Mouse (Mus musculus): Measurements from ENCODE around the gene P4ha2. TPM values are rescaled to one million over a fixed set of nuclear protein-coding genes. Genes with fewer than 3 reads are reported as not detected.
"Not testable (repeated sequence)": the region's sequence is repeated elsewhere in the genome, so short reads cannot be mapped to it uniquely, and the experiment has no call there.

The P4ha2 gene
- total and polyA plus RNA-seq, 3 experiments = 0.22 TPM; not detected in 2

DNA sequence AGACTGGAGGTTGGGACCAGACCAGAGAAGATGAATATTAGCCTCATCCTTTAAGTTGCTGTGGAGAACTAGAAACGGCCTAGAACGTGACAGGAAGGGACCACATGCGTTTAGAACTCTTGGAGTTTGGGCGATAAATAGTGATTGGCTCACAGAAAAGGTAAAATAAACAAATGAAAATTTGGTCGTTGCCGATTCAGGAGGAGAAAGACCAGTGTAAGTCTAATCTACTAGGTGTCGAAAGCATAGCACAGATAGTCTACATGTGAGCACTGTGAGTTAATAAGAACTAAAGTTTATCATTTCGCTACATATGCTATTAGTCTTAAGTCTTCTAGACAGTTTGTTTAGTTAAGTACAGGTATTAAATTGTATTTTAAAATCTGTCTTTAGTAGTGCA lies 30.1 kb downstream of the P4ha2 start:
- H3K9me3 ChIP-seq (replicated peaks) = no peaks in the 10 kb centered on the region
- H3K4me1 ChIP-seq (ENCODE audit: insufficient read depth, low read depth, low read length) = no peaks in the 10 kb centered on the region
- DNase-seq (ENCODE audit: low spot score) (no peak), ATAC-seq (ENCODE audit: extremely low read depth, insufficient number of reproducible peaks, low FRiP score, poor library complexity, severe bottlenecking) (no peak)
- H3K27me3 ChIP-seq (ENCODE audit: insufficient read depth, low read length) = peaks cover 4% of the 10 kb centered on the region
- no peaks in the 10 kb centered on the region for H3K36me3 ChIP-seq (replicated peaks)
- TF ChIP-seq TAL1 (conservative IDR thresholded peaks at IDR 0.05; ENCODE audit: low read depth, low read length) (no peak), GATA1 (IDR thresholded peaks at IDR 0.05; ENCODE audit: borderline replicate concordance, low read length) (no peak), CTCF (IDR thresholded peaks at IDR 0.05; ENCODE audit: low read depth, low read length) (no peak), POLR2AphosphoS5 (IDR thresholded peaks at IDR 0.05; ENCODE audit: insufficient replicate concordance, low read depth, low read length) (no peak), GATA2 (IDR thresholded peaks at IDR 0.05; ENCODE audit: borderline replicate concordance, low read depth, low read length) (no peak)
- H3K4me3 ChIP-seq (ENCODE audit: low read depth, low read length) = no peak overlapping the region

DNA sequence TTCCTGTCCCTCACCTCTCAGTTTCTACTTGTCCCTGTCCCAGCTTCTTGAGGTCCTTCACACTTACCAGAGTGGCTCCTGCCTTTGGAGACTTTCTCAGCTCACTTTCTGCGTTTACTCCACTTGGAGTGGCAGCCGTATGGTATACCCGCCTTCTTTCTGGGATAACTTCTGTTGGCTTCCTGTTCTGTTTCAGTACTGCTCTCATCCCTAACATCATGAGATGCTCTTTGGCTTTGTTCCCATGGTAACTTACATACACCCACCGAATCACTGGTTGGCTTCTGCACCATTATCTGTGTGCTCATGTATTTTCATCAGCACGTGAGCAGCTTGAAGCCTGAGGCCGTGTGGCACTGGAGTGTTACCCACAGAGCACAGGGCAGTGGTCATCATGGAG lies 30.8 kb downstream of the P4ha2 start:
- TF ChIP-seq TAL1 (conservative IDR thresholded peaks at IDR 0.05; ENCODE audit: low read depth, low read length) = no peak
- no peak for TF ChIP-seq CTCF (IDR thresholded peaks at IDR 0.05; ENCODE audit: low read depth, low read length)
- TF ChIP-seq POLR2AphosphoS5 (IDR thresholded peaks at IDR 0.05; ENCODE audit: insufficient replicate concordance, low read depth, low read length) = no peak
- TF ChIP-seq GATA2 (IDR thresholded peaks at IDR 0.05; ENCODE audit: borderline replicate concordance, low read depth, low read length) = no peak
- no peak for TF ChIP-seq GATA1 (IDR thresholded peaks at IDR 0.05; ENCODE audit: borderline replicate concordance, low read length)
- no peak for ATAC-seq (ENCODE audit: extremely low read depth, insufficient number of reproducible peaks, low FRiP score, poor library complexity, severe bottlenecking)
- no peak overlapping the region for H3K4me3 ChIP-seq (ENCODE audit: low read depth, low read length)
- DNase-seq (ENCODE audit: low spot score) = no peak
- H3K9me3 ChIP-seq (replicated peaks) = no peaks in the 10 kb centered on the region
- H3K27me3 ChIP-seq (ENCODE audit: insufficient read depth, low read length) = peaks cover 4% of the 10 kb centered on the region
- no peaks in the 10 kb centered on the region for H3K36me3 ChIP-seq (replicated peaks)
- no peaks in the 10 kb centered on the region for H3K4me1 ChIP-seq (ENCODE audit: insufficient read depth, low read depth, low read length)

DNA sequence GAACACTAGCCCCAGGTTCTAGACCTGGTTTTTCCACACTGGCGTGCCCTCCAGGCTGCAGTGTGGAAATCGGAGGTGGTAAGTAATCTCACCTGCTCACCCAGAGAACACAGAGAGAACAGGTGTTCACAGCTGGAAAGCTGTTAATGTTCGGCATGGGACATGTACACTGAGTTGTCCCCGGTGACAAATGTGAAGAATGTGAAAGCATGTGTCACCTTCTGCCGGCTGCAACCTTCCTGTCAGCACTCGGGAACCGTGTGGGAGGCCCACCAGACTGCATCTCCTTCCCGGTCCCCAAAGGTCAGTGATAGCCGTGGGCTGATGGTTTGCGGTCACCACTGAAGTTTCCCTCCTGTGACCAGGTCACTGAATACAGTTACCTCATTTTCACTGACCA lies 32.4 kb downstream of the P4ha2 start:
- Histone ChIP-seq H3K9me3 (replicated peaks) (no peaks in the 10 kb centered on the region), H3K4me1 (ENCODE audit: insufficient read depth, low read depth, low read length) (no peaks in the 10 kb centered on the region), H3K36me3 (replicated peaks) (no peaks in the 10 kb centered on the region), H3K4me3 (ENCODE audit: low read depth, low read length) (no peak overlapping the region), H3K27me3 (ENCODE audit: insufficient read depth, low read length) (peaks cover 4% of the 10 kb centered on the region)
- no peak for DNase-seq (ENCODE audit: low spot score)
- ATAC-seq (ENCODE audit: extremely low read depth, insufficient number of reproducible peaks, low FRiP score, poor library complexity, severe bottlenecking) = no peak
- TF ChIP-seq GATA2 (IDR thresholded peaks at IDR 0.05; ENCODE audit: borderline replicate concordance, low read depth, low read length) (no peak), POLR2AphosphoS5 (IDR thresholded peaks at IDR 0.05; ENCODE audit: insufficient replicate concordance, low read depth, low read length) (no peak), TAL1 (conservative IDR thresholded peaks at IDR 0.05; ENCODE audit: low read depth, low read length) (no peak)

DNA sequence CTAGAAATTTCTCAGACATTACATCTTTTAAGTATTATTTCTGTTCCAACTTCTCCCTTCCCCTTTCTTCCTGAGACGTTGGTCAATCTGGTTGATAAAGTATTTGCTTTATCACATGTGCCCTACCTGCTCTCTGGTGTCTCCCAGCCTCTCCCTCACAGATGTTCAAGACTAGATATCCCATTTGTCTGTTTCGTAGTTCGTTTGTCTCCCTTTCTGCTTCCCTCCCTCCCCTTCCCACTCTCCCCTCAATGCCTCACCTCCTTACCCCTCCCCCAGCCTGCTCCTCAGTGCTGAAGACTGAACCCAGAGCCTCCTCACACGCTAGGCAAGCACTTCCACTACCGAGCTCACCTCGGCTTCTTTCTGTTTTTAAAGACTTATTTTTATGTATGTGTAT lies 35.0 kb downstream of the P4ha2 start:
- H3K36me3 ChIP-seq (replicated peaks) = no peaks in the 10 kb centered on the region
- H3K4me3 ChIP-seq (ENCODE audit: low read depth, low read length) = no peak overlapping the region
- DNase-seq (ENCODE audit: low spot score) (no peak), ATAC-seq (ENCODE audit: extremely low read depth, insufficient number of reproducible peaks, low FRiP score, poor library complexity, severe bottlenecking) (no peak)
- H3K4me1 ChIP-seq (ENCODE audit: insufficient read depth, low read depth, low read length) = no peaks in the 10 kb centered on the region
- H3K9me3 ChIP-seq (replicated peaks) = no peaks in the 10 kb centered on the region
- no peak for TF ChIP-seq CTCF (IDR thresholded peaks at IDR 0.05; ENCODE audit: low read depth, low read length)
- peaks cover 3% of the 10 kb centered on the region for H3K27me3 ChIP-seq (ENCODE audit: insufficient read depth, low read length)

DNA sequence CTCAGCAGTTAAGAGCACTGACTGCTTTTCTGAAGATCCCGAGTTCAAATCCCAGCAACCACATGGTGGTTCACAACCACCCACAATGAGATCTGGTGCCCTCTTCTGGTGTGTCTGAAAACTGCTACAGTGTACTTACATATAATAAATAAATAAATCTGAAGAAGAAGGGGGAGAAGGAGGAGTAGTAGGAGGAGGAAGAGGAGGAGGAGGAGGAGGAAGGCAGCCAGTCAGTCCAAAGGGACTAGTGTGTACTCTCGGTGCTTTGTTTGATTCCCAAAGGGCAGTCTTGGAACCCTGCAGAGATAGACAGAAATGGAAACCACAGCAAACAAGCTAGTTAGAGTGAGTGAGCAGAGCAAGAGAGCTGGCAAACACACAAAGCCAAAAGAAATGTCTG lies 40.3 kb downstream of the P4ha2 start:
- not testable (repeated sequence) for H3K4me3 ChIP-seq (ENCODE audit: low read depth, low read length); H3K36me3 ChIP-seq (replicated peaks); ATAC-seq (ENCODE audit: extremely low read depth, insufficient number of reproducible peaks, low FRiP score, poor library complexity, severe bottlenecking); H3K27me3 ChIP-seq (ENCODE audit: insufficient read depth, low read length); H3K9me3 ChIP-seq (replicated peaks); H3K4me1 ChIP-seq (ENCODE audit: insufficient read depth, low read depth, low read length)
- DNase-seq (ENCODE audit: low spot score) = peak; percentile 80

DNA sequence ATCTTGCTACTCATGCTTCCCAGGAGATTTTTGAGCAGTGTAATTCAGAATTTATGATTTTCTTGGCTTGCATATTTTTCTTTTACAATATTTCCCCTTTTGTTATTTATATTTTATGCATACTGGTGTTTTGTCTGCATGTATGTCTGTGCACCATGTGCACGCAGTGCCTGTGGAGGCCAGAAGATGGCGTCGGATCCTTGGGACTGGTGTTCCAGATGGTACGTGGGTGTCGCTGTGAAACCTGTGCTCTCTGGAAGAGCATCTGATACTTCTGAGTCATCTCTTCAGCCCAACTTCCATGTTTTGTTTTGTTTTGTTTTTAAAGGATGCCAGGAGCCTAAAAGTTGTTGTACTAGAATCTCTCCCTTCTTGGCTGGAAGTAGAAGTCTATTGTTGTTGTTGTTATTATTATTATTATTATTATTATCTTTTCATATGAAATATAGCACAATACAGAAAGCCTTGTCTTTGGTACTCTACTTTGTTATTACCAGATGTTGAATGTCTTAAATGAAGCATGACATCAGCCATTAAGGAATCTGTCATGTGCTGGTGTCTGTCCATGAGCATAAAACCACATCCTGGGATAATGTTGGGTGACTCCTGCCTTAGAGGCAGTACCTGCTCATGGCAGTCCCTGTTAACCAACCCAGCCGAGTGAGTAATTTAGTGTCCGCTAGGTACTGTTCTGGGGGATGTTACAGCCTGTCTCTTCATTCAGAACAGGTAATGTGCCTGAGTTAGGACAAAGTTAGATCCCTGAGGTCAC lies 41.5 kb downstream of the P4ha2 start:
- no peaks in the 10 kb centered on the region for H3K4me1 ChIP-seq (ENCODE audit: insufficient read depth, low read depth, low read length)
- H3K9me3 ChIP-seq (replicated peaks) = no peaks in the 10 kb centered on the region
- TF ChIP-seq TAL1 (conservative IDR thresholded peaks at IDR 0.05; ENCODE audit: low read depth, low read length) (no peak), CTCF (IDR thresholded peaks at IDR 0.05; ENCODE audit: low read depth, low read length) (0 out of 2 replicates have a peak, but pooled peaks have one; percentile 3)
- ATAC-seq (ENCODE audit: extremely low read depth, insufficient number of reproducible peaks, low FRiP score, poor library complexity, severe bottlenecking) = no peak
- no peaks in the 10 kb centered on the region for H3K27me3 ChIP-seq (ENCODE audit: insufficient read depth, low read length)
- H3K4me3 ChIP-seq (ENCODE audit: low read depth, low read length) = no peak overlapping the region
- no peaks in the 10 kb centered on the region for H3K36me3 ChIP-seq (replicated peaks)
- DNase-seq (ENCODE audit: low spot score) = no peak

DNA sequence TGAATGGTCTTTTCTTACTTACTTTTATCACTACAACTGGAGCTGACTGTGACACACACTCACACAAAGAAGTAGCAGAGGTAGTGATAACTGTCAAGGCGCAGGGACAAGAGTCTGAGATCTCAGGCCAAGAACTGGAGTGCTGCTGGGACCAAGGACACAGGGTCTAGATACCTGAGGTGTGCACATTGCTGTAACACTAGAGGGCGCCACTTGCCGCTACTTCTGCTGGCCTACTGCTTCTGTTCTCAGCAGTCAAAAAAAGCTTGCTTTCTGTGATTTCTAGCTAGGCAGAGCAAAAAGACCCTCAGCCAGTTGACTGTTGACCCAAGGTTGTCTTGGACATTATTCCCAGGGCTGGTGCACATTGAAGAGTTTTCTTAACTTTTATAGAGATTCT lies 45.0 kb downstream of the P4ha2 start:
- no peaks in the 10 kb centered on the region for H3K36me3 ChIP-seq (replicated peaks)
- H3K9me3 ChIP-seq (replicated peaks) = peaks cover 2% of the 10 kb centered on the region; the same call in 1 of the 2 replicates
- H3K4me3 ChIP-seq (ENCODE audit: low read depth, low read length) = no peak overlapping the region
- TF ChIP-seq TAL1 (conservative IDR thresholded peaks at IDR 0.05; ENCODE audit: low read depth, low read length) (no peak), CTCF (IDR thresholded peaks at IDR 0.05; ENCODE audit: low read depth, low read length) (peak; percentile 61; the same call in 1 of the 2 replicates), POLR2AphosphoS5 (IDR thresholded peaks at IDR 0.05; ENCODE audit: insufficient replicate concordance, low read depth, low read length) (no peak)
- no peaks in the 10 kb centered on the region for H3K27me3 ChIP-seq (ENCODE audit: insufficient read depth, low read length)
- DNase-seq (ENCODE audit: low spot score) = peak; percentile 9
- ATAC-seq (ENCODE audit: extremely low read depth, insufficient number of reproducible peaks, low FRiP score, poor library complexity, severe bottlenecking) = no peak
- H3K4me1 ChIP-seq (ENCODE audit: insufficient read depth, low read depth, low read length) = no peaks in the 10 kb centered on the region
